Mouse (Mus musculus): ENCODE results near the gene Igf1r. TPM values are rescaled to one million over a fixed set of nuclear protein-coding genes. Genes with fewer than 3 reads are reported as not detected.

Gene Igf1r
- polyA plus RNA-seq, 1 experiment from 2014 or later: 2.7 TPM

- Histone ChIP-seq H3K4me2 (ENCODE audit: low read depth, low read length) (no peak overlapping the region), H3K4me3 (ENCODE audit: low read depth, low read length) (no peak overlapping the region), H3K27me3 (ENCODE audit: insufficient read depth, low read length) (peaks cover 10% of the 10 kb centered on the region), H3K9ac (replicated peaks) (no peak overlapping the region), H3K36me3 (replicated peaks; ENCODE audit: insufficient read depth, low read length) (no peaks in the 10 kb centered on the region), H3K27ac (ENCODE audit: low read depth) (no peak overlapping the region), H3K9me3 (ENCODE audit: low read length) (no peaks in the 10 kb centered on the region), H3K4me1 (ENCODE audit: insufficient read depth) (peaks cover 3% of the 10 kb centered on the region; the same call in 1 of the 2 replicates)
- WGBS (ENCODE audit: insufficient replicate concordance): 62% methylated on average over 3 of the region's 3 CpGs
- ATAC-seq (no peak), DNase-seq (no peak)
- no peak for TF ChIP-seq CTCF (IDR thresholded peaks at IDR 0.05; ENCODE audit: low read depth)
- no peak for TF ChIP-seq EP300 (IDR thresholded peaks at IDR 0.05; ENCODE audit: low read depth)
These were observed 11.1 kb downstream of the Igf1r start for GRCm38 (mm10) chr7:67963691-67964090.

- H3K36me3 ChIP-seq (replicated peaks; ENCODE audit: insufficient read depth, low read length): no peaks in the 10 kb centered on the region
- no peak overlapping the region for H3K4me3 ChIP-seq (ENCODE audit: low read depth, low read length)
- no peak for TF ChIP-seq EP300 (IDR thresholded peaks at IDR 0.05; ENCODE audit: low read depth)
- TF ChIP-seq CTCF (IDR thresholded peaks at IDR 0.05; ENCODE audit: low read depth): no peak
- no peak overlapping the region for H3K4me2 ChIP-seq (ENCODE audit: low read depth, low read length)
- ATAC-seq: no peak
- no peaks in the 10 kb centered on the region for H3K9me3 ChIP-seq (ENCODE audit: low read length)
- peaks cover 14% of the 10 kb centered on the region for H3K4me1 ChIP-seq (ENCODE audit: insufficient read depth)
- no peak for DNase-seq
- H3K27me3 ChIP-seq (ENCODE audit: insufficient read depth, low read length): 0 out of 2 replicates have a peak, but pooled peaks cover 3% of the 10 kb centered on the region
- H3K27ac ChIP-seq (ENCODE audit: low read depth): no peak overlapping the region
- H3K9ac ChIP-seq (replicated peaks): no peak overlapping the region
- 81% methylated on average over 12 of the region's 12 CpGs for WGBS (ENCODE audit: insufficient replicate concordance)
These were observed 15.8 kb downstream of the Igf1r start for GRCm38 (mm10) chr7:67968394-67968793.

GRCm38 (mm10) chr7:67969076-67969475 is 16.4 kb downstream of the Igf1r start:
- no peak overlapping the region for H3K9ac ChIP-seq (replicated peaks)
- 80% methylated on average over 9 of the region's 9 CpGs for WGBS (ENCODE audit: insufficient replicate concordance)
- H3K9me3 ChIP-seq (ENCODE audit: low read length): no peaks in the 10 kb centered on the region
- 0 out of 2 replicates have a peak, but pooled peaks cover 3% of the 10 kb centered on the region for H3K27me3 ChIP-seq (ENCODE audit: insufficient read depth, low read length)
- no peak overlapping the region for H3K27ac ChIP-seq (ENCODE audit: low read depth)
- peaks cover 18% of the 10 kb centered on the region for H3K4me1 ChIP-seq (ENCODE audit: insufficient read depth)
- H3K4me2 ChIP-seq (ENCODE audit: low read depth, low read length): no peak overlapping the region
- DNase-seq (no peak), ATAC-seq (no peak)
- no peak for TF ChIP-seq EP300 (IDR thresholded peaks at IDR 0.05; ENCODE audit: low read depth)
- no peak for TF ChIP-seq CTCF (IDR thresholded peaks at IDR 0.05; ENCODE audit: low read depth)
- no peak overlapping the region for H3K4me3 ChIP-seq (ENCODE audit: low read depth, low read length)
- no peaks in the 10 kb centered on the region for H3K36me3 ChIP-seq (replicated peaks; ENCODE audit: insufficient read depth, low read length)

- Histone ChIP-seq H3K27me3 (ENCODE audit: insufficient read depth, low read length) (0 out of 2 replicates have a peak, but pooled peaks cover 4% of the 10 kb centered on the region), H3K27ac (ENCODE audit: low read depth) (peak overlapping the region; percentile 79), H3K4me3 (ENCODE audit: low read depth, low read length) (peak overlapping the region; percentile 3), H3K4me1 (ENCODE audit: insufficient read depth) (peaks cover 17% of the 10 kb centered on the region), H3K9me3 (ENCODE audit: low read length) (no peaks in the 10 kb centered on the region), H3K36me3 (replicated peaks; ENCODE audit: insufficient read depth, low read length) (no peaks in the 10 kb centered on the region), H3K4me2 (ENCODE audit: low read depth, low read length) (peak overlapping the region; percentile 59), H3K9ac (replicated peaks) (peak overlapping the region; percentile 55)
- 9% methylated on average over 15 of the region's 15 CpGs for WGBS (ENCODE audit: insufficient replicate concordance)
- ATAC-seq: peak; percentile 91
- peak; percentile 93 for TF ChIP-seq EP300 (IDR thresholded peaks at IDR 0.05; ENCODE audit: low read depth)
- no peak for TF ChIP-seq CTCF (IDR thresholded peaks at IDR 0.05; ENCODE audit: low read depth)
- peak; percentile 42 for DNase-seq
These were observed 20.8 kb downstream of the Igf1r start for GRCm38 (mm10) chr7:67973180-67974014.

- no peak for DNase-seq
- Histone ChIP-seq H3K9me3 (ENCODE audit: low read length) (no peaks in the 10 kb centered on the region), H3K4me3 (ENCODE audit: low read depth, low read length) (no peak overlapping the region), H3K4me1 (ENCODE audit: insufficient read depth) (peaks cover 20% of the 10 kb centered on the region), H3K36me3 (replicated peaks; ENCODE audit: insufficient read depth, low read length) (no peaks in the 10 kb centered on the region), H3K27me3 (ENCODE audit: insufficient read depth, low read length) (0 out of 2 replicates have a peak, but pooled peaks cover 10% of the 10 kb centered on the region), H3K4me2 (ENCODE audit: low read depth, low read length) (no peak overlapping the region), H3K9ac (replicated peaks) (no peak overlapping the region), H3K27ac (ENCODE audit: low read depth) (no peak overlapping the region)
- 55% methylated on average over 3 of the region's 3 CpGs for WGBS (ENCODE audit: insufficient replicate concordance)
- TF ChIP-seq EP300 (IDR thresholded peaks at IDR 0.05; ENCODE audit: low read depth) (no peak), CTCF (IDR thresholded peaks at IDR 0.05; ENCODE audit: low read depth) (no peak)
- no peak for ATAC-seq
These were observed 29.3 kb downstream of the Igf1r start for GRCm38 (mm10) chr7:67981956-67982355.

- Histone ChIP-seq H3K27ac (ENCODE audit: low read depth) (no peak overlapping the region), H3K4me3 (ENCODE audit: low read depth, low read length) (no peak overlapping the region), H3K36me3 (replicated peaks; ENCODE audit: insufficient read depth, low read length) (no peaks in the 10 kb centered on the region), H3K9ac (replicated peaks) (no peak overlapping the region), H3K27me3 (ENCODE audit: insufficient read depth, low read length) (0 out of 2 replicates have a peak, but pooled peaks cover 10% of the 10 kb centered on the region), H3K4me1 (ENCODE audit: insufficient read depth) (peaks cover 20% of the 10 kb centered on the region), H3K9me3 (ENCODE audit: low read length) (no peaks in the 10 kb centered on the region), H3K4me2 (ENCODE audit: low read depth, low read length) (no peak overlapping the region)
- 69% methylated on average over 8 of the region's 8 CpGs for WGBS (ENCODE audit: insufficient replicate concordance)
- ATAC-seq (no peak), DNase-seq (no peak)
- TF ChIP-seq EP300 (IDR thresholded peaks at IDR 0.05; ENCODE audit: low read depth): no peak
- TF ChIP-seq CTCF (IDR thresholded peaks at IDR 0.05; ENCODE audit: low read depth): no peak
These were observed 30.2 kb downstream of the Igf1r start for GRCm38 (mm10) chr7:67982809-67983208.

Measured in liver, postnatal 0 days (tissue).